Mouse (Mus musculus): ENCODE results near the gene Med27.

DNA sequence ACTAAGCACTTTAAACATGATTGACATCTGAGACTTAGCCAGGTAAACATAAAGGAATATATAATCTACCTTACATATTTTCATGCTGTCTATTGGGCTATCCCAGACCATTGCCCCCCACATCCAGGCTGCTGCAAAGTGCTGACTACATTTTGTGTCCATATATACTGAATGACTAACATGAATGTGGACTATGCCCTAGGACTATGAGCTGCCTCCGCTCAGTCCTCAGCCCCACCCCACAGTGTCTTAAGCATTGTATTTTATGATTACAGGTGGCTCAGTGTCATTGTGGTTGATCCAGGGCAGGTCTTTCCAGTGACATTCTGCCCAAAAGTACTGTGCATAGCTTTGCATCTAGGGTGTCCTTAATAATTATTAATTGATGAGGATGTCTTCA, 8.2 kb upstream of the Med27 start:
- no peak for TF ChIP-seq POLR2A (IDR thresholded peaks at IDR 0.05; ENCODE audit: borderline replicate concordance, control insufficient read depth, low read depth, low read length)
- TF ChIP-seq CTCF (IDR thresholded peaks at IDR 0.05; ENCODE audit: control insufficient read depth, insufficient read depth, low read length), result no peak
